Mouse (Mus musculus) ovary, adult 18-20 months (tissue): ENCODE measurements around the gene Add3.

Source experiments
- DNase-seq: peaks from one replicate; pipeline ENCODE4 v3.0.0; 2022; ENCODE audit warnings: low spot score, mixed read lengths

The Add3 gene

GRCm38 (mm10) chr19:53233586-53233985, 93.3 kb downstream of the Add3 start:
- DNase-seq: no peak

GRCm38 (mm10) chr19:53241806-53242205, 101.6 kb downstream of the Add3 start:
- DNase-seq: no peak

- no peak for DNase-seq
Measured at GRCm38 (mm10) chr19:53243956-53244355, 103.7 kb downstream of the Add3 start.

GRCm38 (mm10) chr19:53247558-53247957, 107.3 kb downstream of the Add3 start:
- no peak for DNase-seq

- peak; percentile 10 for DNase-seq
Measured at GRCm38 (mm10) chr19:53248023-53248494, 107.8 kb downstream of the Add3 start.

GRCm38 (mm10) chr19:53251015-53251414, 110.8 kb downstream of the Add3 start:
- DNase-seq: no peak

GRCm38 (mm10) chr19:53251656-53252055, 111.4 kb downstream of the Add3 start:
- no peak for DNase-seq

GRCm38 (mm10) chr19:53252111-53253028, 112.1 kb downstream of the Add3 start:
- no peak for DNase-seq

- DNase-seq: no peak
Measured at GRCm38 (mm10) chr19:53256361-53256760, 116.1 kb downstream of the Add3 start.

GRCm38 (mm10) chr19:53256991-53257594, 116.8 kb downstream of the Add3 start:
- peak; percentile 28 for DNase-seq

GRCm38 (mm10) chr19:53257631-53258560, 117.7 kb downstream of the Add3 start:
- no peak for DNase-seq

GRCm38 (mm10) chr19:53258740-53259506, 118.7 kb downstream of the Add3 start:
- DNase-seq: no peak

GRCm38 (mm10) chr19:53259541-53259940, 119.3 kb downstream of the Add3 start:
- DNase-seq: no peak

GRCm38 (mm10) chr19:53260261-53260660, 120.0 kb downstream of the Add3 start:
- no peak for DNase-seq

GRCm38 (mm10) chr19:53260828-53261227, 120.6 kb downstream of the Add3 start:
- DNase-seq: no peak

GRCm38 (mm10) chr19:53262061-53262460, 121.8 kb downstream of the Add3 start:
- DNase-seq: no peak

- no peak for DNase-seq
Measured at GRCm38 (mm10) chr19:53263859-53264733, 123.9 kb downstream of the Add3 start.

- no peak for DNase-seq
Measured at GRCm38 (mm10) chr19:53264821-53265727, 124.8 kb downstream of the Add3 start.

GRCm38 (mm10) chr19:53267305-53267704, 127.1 kb downstream of the Add3 start:
- no peak for DNase-seq
